Mouse (Mus musculus) neural tube, embryonic 12.5 days (tissue): ENCODE measurements around the gene Cd200. TPM values are rescaled to one million over a fixed set of nuclear protein-coding genes. Genes with fewer than 3 reads are reported as not detected.

Source experiments
- polyA plus RNA-seq: library from polyadenylated mRNA; unstranded; fragments of >200 nt; fragmentation: Nextera tagmentation; extraction: Ambion mirVana; gene quantifications from 2 replicates; pipeline ENCODE4 v1.2.1, GENCODE M21; 2016

Cd200 gene
- polyA plus RNA-seq, 1 experiment from 2014 or later: 102 TPM

Other genes starting within 250 kb of the Cd200 start
- gene Btla, start 184.7 kb downstream of the Cd200 start, polyA plus RNA-seq: 0.15 and 0.16 TPM in 2 replicates
- gene Gm609, start 83.9 kb upstream of the Cd200 start, polyA plus RNA-seq: not detected in 2 replicates
- not detected in 2 replicates for gene Gm17783, start 123.0 kb upstream of the Cd200 start, polyA plus RNA-seq
- gene Slc9c1, start 126.3 kb upstream of the Cd200 start, polyA plus RNA-seq: not detected in 2 replicates
- 0.20 TPM in 1 of 2 replicates, not detected in the other for gene Gcsam, start 201.3 kb upstream of the Cd200 start, polyA plus RNA-seq
- 0.11 TPM in 1 of 2 replicates, not detected in the other for gene BC016579, start 245.0 kb upstream of the Cd200 start, polyA plus RNA-seq